Mouse (Mus musculus): ENCODE data around the gene Pnkp.

- no peak for TF ChIP-seq POLR2A (IDR thresholded peaks at IDR 0.05; ENCODE audit: insufficient read depth, low read length)
- no peak for TF ChIP-seq EP300 (IDR thresholded peaks at IDR 0.05; ENCODE audit: insufficient read depth, low read depth, low read length)
- TF ChIP-seq CTCF (IDR thresholded peaks at IDR 0.05; ENCODE audit: low read depth, low read length): no peak
Measured at GRCm38 (mm10) chr7:44870614-44871013, 13.7 kb downstream of the Pnkp start.

Measured in ES-Bruce4 (cell line).